Mouse (Mus musculus) CH12.LX (cell line): ENCODE results near the gene Pde11a.

ENCODE experiments used
- CHD1 ChIP-seq: IDR thresholded peaks from 2 replicates; pipeline ENCODE4 v1.6.1; 2012; ENCODE audit warnings: low read depth, low read length, improper control_type of control experiment, inconsistent platforms
- CTCF ChIP-seq, 2 experiments: IDR thresholded peaks in 1 of 2; conservative IDR thresholded peaks in 1 of 2; 2 replicates each; pipeline ENCODE4 v1.5.1; 2011 to 2012; ENCODE audit warnings: low read depth in 2 of 2, low read length in 2 of 2, improper control_type of control experiment in 1 of 2, inconsistent platforms in 1 of 2, mild to moderate bottlenecking in 1 of 2, moderate library complexity in 1 of 2
- ETS1 ChIP-seq: conservative IDR thresholded peaks from 2 replicates; pipeline ENCODE4 v1.6.1; 2012; ENCODE audit warnings: low read depth, mild to moderate bottlenecking, inconsistent platforms, low read length, improper control_type of control experiment, moderate library complexity
- MAFK ChIP-seq: IDR thresholded peaks from 2 replicates; pipeline ENCODE4 v1.6.1; 2011; ENCODE audit warnings: low read length, improper control_type of control experiment; ENCODE audit not compliant: insufficient replicate concordance
- NELFE ChIP-seq: IDR thresholded peaks from 2 replicates; pipeline ENCODE4 v1.6.1; 2011; ENCODE audit warnings: low read depth, low read length, improper control_type of control experiment
- POLR2A ChIP-seq: IDR thresholded peaks from 2 replicates; pipeline ENCODE4 v1.6.1; 2011; ENCODE audit warnings: low read depth, mild to moderate bottlenecking, improper control_type of control experiment, low read length
- TCF12 ChIP-seq: IDR thresholded peaks from 2 replicates; pipeline ENCODE4 v1.6.1; 2014; ENCODE audit warnings: low read depth, mild to moderate bottlenecking, inconsistent platforms, low read length, improper control_type of control experiment

DNA sequence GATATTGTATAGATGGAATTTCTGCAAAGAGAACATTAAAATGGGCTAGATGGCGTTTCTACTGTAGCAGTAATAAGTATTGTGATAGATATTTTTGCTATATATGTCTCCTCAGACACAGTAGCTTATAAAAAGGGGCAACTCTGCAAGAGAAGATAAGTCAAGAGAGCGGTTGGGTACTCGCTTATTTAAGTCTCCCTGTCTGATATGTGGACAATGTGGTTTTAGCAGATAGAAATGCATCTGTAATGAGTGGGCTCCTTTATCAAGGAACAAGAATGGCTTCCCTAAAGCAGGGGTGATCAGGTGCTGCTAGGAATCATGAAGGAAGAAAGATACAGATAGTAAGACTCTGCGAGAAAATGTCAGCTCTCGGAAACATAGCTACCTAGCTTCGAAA, 18.2 kb downstream of the Pde11a start:
- TF ChIP-seq CTCF (conservative IDR thresholded peaks at IDR 0.05 in 1 of 2, IDR thresholded peaks at IDR 0.05 in 1 of 2; ENCODE audit: low read depth in 2 of 2, low read length in 2 of 2) (no peak), MAFK (no peak), NELFE (no peak), ETS1 (no peak), POLR2A (no peak), CHD1 (no peak), TCF12 (no peak)
